Mouse (Mus musculus): ENCODE measurements around the gene Scaf4. TPM values are rescaled to one million over a fixed set of nuclear protein-coding genes. Genes with fewer than 3 reads are reported as not detected.

Gene Scaf4
- polyA plus RNA-seq (2017; shearing (Covaris generic)): 10.4 TPM

DNA sequence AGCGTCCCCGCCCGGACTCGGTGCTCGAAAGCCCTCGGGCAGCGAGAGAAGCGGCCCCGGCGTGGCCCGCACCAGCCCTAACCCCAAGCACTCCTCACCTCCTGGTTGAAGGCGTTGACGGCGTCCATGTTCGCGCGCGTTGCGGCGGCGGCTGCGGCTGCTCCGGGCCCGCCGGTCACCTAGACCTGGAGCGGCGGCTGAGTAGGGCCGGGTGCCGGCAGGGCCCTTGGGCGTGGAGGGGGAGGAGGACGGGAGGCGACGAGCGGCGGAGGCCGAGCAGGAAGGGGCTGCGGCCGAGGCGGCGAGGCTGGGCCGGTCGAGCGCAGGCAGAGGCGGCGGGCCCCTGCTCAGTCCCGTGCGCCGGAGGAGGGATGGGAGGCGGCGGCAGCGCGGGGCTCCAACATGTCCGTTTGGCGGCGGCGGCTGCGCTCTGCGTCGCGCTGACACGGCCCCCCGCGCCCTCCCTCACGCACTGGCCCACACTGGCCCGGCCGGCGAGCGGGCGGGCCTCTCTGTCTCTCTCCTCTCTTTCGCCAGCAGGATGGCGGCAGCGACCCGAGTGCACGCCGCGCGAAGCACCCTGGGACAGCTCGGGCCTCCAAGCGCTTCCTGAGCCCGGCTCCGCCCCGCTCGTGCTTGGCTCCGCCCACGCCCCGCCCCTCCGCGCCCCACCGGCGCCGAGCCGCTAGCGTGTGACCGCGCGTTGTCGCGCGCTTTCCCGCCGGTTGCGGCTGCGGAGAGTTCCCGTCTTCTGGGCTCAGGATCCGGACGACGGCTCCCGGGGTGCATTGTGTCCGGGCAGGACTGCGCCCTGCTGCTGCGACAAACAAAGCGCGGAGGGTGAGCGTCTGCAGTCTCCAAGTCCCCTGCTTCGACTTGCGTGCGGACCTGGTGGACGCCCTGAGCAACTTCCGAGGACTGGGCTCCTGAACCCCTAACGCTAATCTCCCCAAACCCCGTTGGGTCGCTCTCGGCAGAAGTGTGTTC is at the start of gene Scaf4:
Gene Scaf4, minus strand, starts transcription at position 599 of the 987 bp plus-strand sequence.

DNA sequence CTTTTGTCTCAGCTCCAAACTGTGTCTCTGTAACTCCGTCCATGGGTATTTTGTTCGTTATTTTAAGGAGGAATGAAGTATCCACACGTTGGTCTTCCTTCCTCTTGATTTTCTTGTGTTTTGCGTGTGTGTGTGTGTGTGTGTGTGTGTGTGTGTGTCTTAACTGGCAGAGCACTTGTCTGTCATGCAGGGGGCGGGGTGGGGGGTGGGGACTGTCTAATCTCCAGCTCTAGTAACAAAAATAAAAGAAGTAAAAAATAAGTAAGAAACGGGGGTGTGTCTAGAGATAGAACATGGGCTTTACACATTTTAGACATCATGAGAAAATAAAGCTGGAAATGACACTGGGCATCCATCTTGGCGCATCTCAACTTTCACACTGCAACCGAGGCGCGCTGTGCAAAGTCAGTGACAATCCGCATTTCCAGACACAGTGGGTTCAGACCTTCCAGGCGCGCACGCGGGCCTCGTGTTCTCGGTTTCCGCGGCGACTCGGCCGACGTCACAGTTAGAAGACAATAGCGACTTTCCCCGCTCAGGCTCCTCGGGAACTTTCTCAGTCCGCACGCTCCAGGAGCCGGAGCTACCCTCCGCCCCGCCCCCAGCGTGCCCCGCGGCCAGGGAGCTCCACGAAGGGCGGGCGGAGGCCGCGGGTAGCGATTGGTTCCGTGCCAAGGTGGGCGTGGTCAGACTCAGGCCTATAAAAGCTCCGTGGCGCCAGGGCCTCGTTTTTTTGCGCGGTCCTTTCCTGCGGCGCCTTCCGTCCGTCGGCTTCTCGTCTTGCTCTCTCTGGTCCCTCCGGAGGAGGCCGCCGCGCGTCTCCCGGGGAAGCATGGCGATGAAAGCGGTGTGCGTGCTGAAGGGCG is 64.0 kb downstream of the Scaf4 start, which contains the start of gene Sod1:
Gene Sod1, plus strand, starts transcription at position 729 of the 866 bp plus-strand sequence.

Other genes with a start within 250 kb of the Scaf4 start
- gene Tiam1, start 140.7 kb downstream of the Scaf4 start, polyA plus RNA-seq (2017; shearing (Covaris generic)): 42.6 TPM
- 107 TPM for gene Sod1, start 63.7 kb downstream of the Scaf4 start, polyA plus RNA-seq (2017; shearing (Covaris generic))
- gene Hunk, start 101.5 kb upstream of the Scaf4 start, polyA plus RNA-seq (2017; shearing (Covaris generic)): 0.07 TPM

Measured in activated CD4-positive, CD25-positive, alpha-beta regulatory T cell, adult 9 weeks (primary cell).